Mouse (Mus musculus): ENCODE results near the gene Capn7. TPM values are rescaled to one million over a fixed set of nuclear protein-coding genes. Genes with fewer than 3 reads are reported as not detected.
A peak's percentile ranks its signal among the peaks of the same experiment; 100 is the strongest.

Gene Capn7
- total and polyA plus RNA-seq, 3 experiments, result 27.9 to 45.0 (median 33.3) TPM

DNA sequence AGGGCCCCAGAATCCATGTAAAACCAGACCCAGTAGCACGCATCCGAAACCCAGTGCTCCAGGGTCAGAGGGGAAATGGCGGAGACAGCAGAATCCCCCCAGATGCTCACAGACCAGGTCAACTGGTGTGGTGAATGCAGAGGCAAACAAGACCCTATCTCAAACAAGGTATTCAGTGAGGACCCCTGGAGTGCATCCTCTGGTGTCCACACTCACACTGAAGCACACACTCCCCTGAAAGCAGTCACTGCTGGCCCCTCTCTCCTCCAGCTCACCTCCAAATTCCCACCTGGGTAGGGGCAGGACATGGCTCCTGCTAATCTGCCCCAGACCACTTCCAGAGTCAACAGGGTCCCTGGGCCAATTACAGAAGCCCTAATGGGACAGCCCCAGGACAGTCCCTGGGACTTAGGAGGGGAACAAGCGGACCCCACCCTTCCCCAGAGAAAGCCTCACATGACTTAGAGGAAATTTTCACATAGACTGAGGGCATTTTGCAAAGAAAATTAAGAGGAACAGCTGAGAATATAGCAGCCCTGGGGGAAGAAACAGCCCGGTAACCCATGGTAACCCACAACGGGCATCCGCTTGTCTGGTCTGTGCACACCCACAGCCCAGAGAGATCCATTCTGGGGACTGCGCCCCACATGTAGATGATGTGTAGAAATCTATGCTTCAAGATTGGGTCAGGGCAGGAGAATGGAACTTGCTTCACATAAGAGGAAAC, 53.1 kb downstream of the Capn7 start (continued):
- TF ChIP-seq JUN (IDR thresholded peaks at IDR 0.05; ENCODE audit: insufficient read depth, low read depth, low read length) (no peak), NELFE (IDR thresholded peaks at IDR 0.05; ENCODE audit: low read depth, low read length) (no peak), ETS1 (conservative IDR thresholded peaks at IDR 0.05; ENCODE audit: low read depth, low read length) (peak; percentile 86), MAZ (IDR thresholded peaks at IDR 0.05; ENCODE audit: low read depth, low read length) (0 out of 2 replicates have a peak, but pooled peaks have one; percentile 45), MAFK (IDR thresholded peaks at IDR 0.05; ENCODE audit: insufficient replicate concordance, low read length) (no peak)

DNA sequence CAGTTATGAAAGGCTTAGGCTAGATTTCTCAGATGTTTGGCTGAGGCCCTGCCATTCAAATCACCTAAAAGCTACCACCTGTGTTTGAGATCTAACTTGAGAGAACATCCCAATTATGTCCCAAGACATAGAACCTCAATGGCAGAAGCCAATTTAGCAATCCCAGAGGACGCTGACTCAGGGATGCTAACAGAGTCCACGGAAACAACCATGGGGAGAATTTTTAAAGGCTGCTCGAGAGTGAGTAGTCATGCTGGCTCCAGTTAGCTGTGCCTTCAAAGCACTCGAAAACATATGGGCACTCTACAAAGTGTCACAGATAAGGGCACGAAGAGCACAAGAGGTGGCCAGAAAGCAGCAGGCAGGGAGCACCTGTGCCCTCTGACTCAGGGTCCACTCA, 55.9 kb downstream of the Capn7 start:
- DNase-seq (ENCODE audit: extremely low read depth), result no peak
- dilution Hi-C loops (cut with MboI; ENCODE audit: extremely low pct_ligation_motif_present, extremely low pct_unique_long_range_greater_than_20kb, low sequenced_read_pairs) (no loop called here), in situ Hi-C loops (cut with MboI; ENCODE audit: low pct_ligation_motif_present, low pct_unique_long_range_greater_than_20kb, low sequenced_read_pairs) (no loop called here)
- peaks cover 51 to 96% of the 10 kb centered on the region in 2 experiments for H3K36me3 ChIP-seq (replicated peaks in 1 of 2; ENCODE audit: control insufficient read depth in 1 of 2, insufficient read depth in 1 of 2, low read length in 1 of 2)
- peak overlapping the region; percentile 13 for H3K27ac ChIP-seq (ENCODE audit: insufficient read depth, low read depth)
- H3K27me3 ChIP-seq (replicated peaks), result no peaks in the 10 kb centered on the region
- no peak overlapping the region for H3K4me3 ChIP-seq (replicated peaks in 1 of 3; ENCODE audit: low read depth in 2 of 3, low read length in 2 of 3, poor library complexity in 1 of 3)
- H3K9me3 ChIP-seq (replicated peaks; ENCODE audit: low read length), result peaks cover 14% of the 10 kb centered on the region
- H3K4me2 ChIP-seq (ENCODE audit: insufficient read depth, low read depth, poor library complexity, severe bottlenecking), result no peak overlapping the region
- peaks cover 39% of the 10 kb centered on the region for H3K79me2 ChIP-seq (replicated peaks; ENCODE audit: control insufficient read depth, extremely low read depth, insufficient read depth, poor library complexity, severe bottlenecking)
- no peak for TF ChIP-seq ELF1 (IDR thresholded peaks at IDR 0.05; ENCODE audit: low read depth, low read length)
- TF ChIP-seq MAFK (IDR thresholded peaks at IDR 0.05; ENCODE audit: insufficient replicate concordance, low read length), result no peak
- no peak for TF ChIP-seq RAD21 (IDR thresholded peaks at IDR 0.05; ENCODE audit: low read depth, low read length)
- no peak for TF ChIP-seq ZC3H11A (IDR thresholded peaks at IDR 0.05; ENCODE audit: low read depth, low read length)
- TF ChIP-seq TCF12 (IDR thresholded peaks at IDR 0.05; ENCODE audit: low read depth, low read length), result no peak
- no peak for TF ChIP-seq E2F4 (IDR thresholded peaks at IDR 0.05; ENCODE audit: insufficient replicate concordance, low read depth, low read length)
- TF ChIP-seq PAX5 (IDR thresholded peaks at IDR 0.05; ENCODE audit: low read length), result no peak
- no peak for TF ChIP-seq CTCF (conservative IDR thresholded peaks at IDR 0.05 in 1 of 2, IDR thresholded peaks at IDR 0.05 in 1 of 2; ENCODE audit: low read depth in 2 of 2, low read length in 2 of 2)
- no peak for TF ChIP-seq KAT2A (IDR thresholded peaks at IDR 0.05; ENCODE audit: insufficient replicate concordance, low read length)
- no peak for TF ChIP-seq MYC (IDR thresholded peaks at IDR 0.05; ENCODE audit: low read depth, low read length)
- no peak for TF ChIP-seq USF2 (conservative IDR thresholded peaks at IDR 0.05; ENCODE audit: low read depth, low read length)
- no peak for TF ChIP-seq NRF1 (IDR thresholded peaks at IDR 0.05; ENCODE audit: low read depth, low read length)
- no peak for TF ChIP-seq GABPA (IDR thresholded peaks at IDR 0.05; ENCODE audit: insufficient replicate concordance, low read depth, low read length)
- TF ChIP-seq ETS1 (conservative IDR thresholded peaks at IDR 0.05; ENCODE audit: low read depth, low read length), result no peak
- no peak for TF ChIP-seq UBTF (IDR thresholded peaks at IDR 0.05; ENCODE audit: low read depth, low read length)
- no peak for TF ChIP-seq SIN3A (IDR thresholded peaks at IDR 0.05; ENCODE audit: low read length)
- no peak for TF ChIP-seq SMC3 (IDR thresholded peaks at IDR 0.05; ENCODE audit: low read depth, low read length)
- no peak for TF ChIP-seq ZKSCAN1 (IDR thresholded peaks at IDR 0.05; ENCODE audit: borderline replicate concordance, low read depth, low read length)
- TF ChIP-seq ZMIZ1 (IDR thresholded peaks at IDR 0.05; ENCODE audit: low read depth, low read length), result no peak
- H3K9ac ChIP-seq (ENCODE audit: insufficient read depth, low read depth), result no peak overlapping the region
- peaks cover 38 to 93% of the 10 kb centered on the region in 2 experiments for H3K4me1 ChIP-seq (ENCODE audit: control insufficient read depth in 1 of 2, insufficient read depth in 2 of 2)
